Mouse (Mus musculus) testis, adult 2 months (tissue): Measurements from ENCODE around the gene Fam20c. TPM values are rescaled to one million over a fixed set of nuclear protein-coding genes. Genes with fewer than 3 reads are reported as not detected.

Experiments used
- H3K27ac ChIP-seq: fragments of 200-500 bp; 2 replicates; pipeline ENCODE4 v1.5.1; 2012; ENCODE audit warnings: low read depth, low read length; ENCODE audit not compliant: control insufficient read depth, insufficient read depth
- H3K27me3 ChIP-seq: fragments of 200-500 bp; 2 replicates; pipeline ENCODE4 v1.6.1; 2012; ENCODE audit warnings: mild to moderate bottlenecking, low read length, moderate library complexity; ENCODE audit not compliant: control insufficient read depth, insufficient read depth
- H3K36me3 ChIP-seq: fragments of 200-500 bp; 2 replicates; pipeline ENCODE4 v1.6.1; 2012; ENCODE audit warnings: mild to moderate bottlenecking, low read length; ENCODE audit not compliant: control insufficient read depth, insufficient read depth
- H3K4me1 ChIP-seq: fragments of 200-500 bp; 2 replicates; pipeline ENCODE4 v1.6.1; 2012; ENCODE audit warnings: low read length; ENCODE audit not compliant: control insufficient read depth, insufficient read depth
- H3K4me3 ChIP-seq: fragments of 200-500 bp; 2 replicates; pipeline ENCODE4 v1.5.1; 2012; ENCODE audit warnings: low read depth, mild to moderate bottlenecking, low read length, moderate library complexity, mixed read lengths; ENCODE audit not compliant: control insufficient read depth
- CTCF ChIP-seq: fragments of 200-500 bp; IDR thresholded peaks from 2 replicates; pipeline ENCODE4 v1.5.1; 2012; ENCODE audit warnings: low read depth, mild to moderate bottlenecking, inconsistent platforms, low read length, moderate library complexity; ENCODE audit not compliant: control insufficient read depth, insufficient read depth, insufficient replicate concordance
- POLR2A ChIP-seq: fragments of 200-500 bp; IDR thresholded peaks from 2 replicates; pipeline ENCODE4 v1.6.1; 2012; ENCODE audit warnings: low read depth, mild to moderate bottlenecking, inconsistent platforms, low read length, moderate library complexity; ENCODE audit not compliant: control insufficient read depth
- polyA plus RNA-seq: library from polyadenylated mRNA; depleted of rRNA; stranded (reverse); fragments of >200 nt; gene quantifications from 2 replicates; pipeline ENCODE4 v1.2.3, GENCODE M21; 2012; rRNA removed

Gene Fam20c
- polyA plus RNA-seq, 1 experiment = 1.4 TPM

DNA sequence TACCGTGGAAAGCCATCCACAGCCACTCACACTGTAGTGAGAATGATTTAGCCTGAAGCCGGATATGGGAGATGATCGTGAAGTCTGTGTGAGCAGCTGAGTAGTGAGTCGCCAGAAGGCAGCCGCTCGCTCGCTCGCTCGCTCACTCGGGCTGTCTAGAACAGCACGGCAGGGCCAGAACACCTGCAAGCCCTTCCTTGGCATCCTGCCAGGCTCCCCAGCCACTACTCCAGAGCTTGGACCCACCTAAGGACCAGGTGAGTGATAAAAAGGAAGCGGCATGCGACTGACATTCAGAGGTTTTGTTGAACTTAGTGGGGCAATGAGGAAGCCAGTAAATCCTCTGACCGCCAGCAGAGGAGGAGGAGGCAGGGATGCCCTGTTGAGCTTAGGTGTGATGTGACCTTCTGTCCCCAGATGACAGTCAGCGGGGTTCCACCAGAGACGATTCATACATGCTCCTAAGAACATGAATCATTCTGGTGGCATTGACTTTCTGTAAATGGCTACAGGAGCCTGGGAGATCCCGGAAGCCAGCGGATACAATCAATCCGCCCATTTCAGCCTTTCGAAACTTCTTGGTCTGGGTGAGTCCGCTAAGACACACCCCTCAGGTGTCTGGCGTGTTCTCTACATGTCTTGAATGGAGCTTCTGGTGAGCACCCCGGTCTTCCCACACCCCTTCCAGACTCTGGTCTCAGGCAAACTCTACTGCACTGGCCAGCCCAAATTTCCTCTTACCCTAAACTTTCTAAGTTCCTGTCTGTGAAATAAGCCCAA is 95.6 kb downstream of the Fam20c start:
- Histone ChIP-seq H3K4me3 (no peak overlapping the region), H3K27ac (no peak overlapping the region), H3K27me3 (no peaks in the 10 kb centered on the region)

DNA sequence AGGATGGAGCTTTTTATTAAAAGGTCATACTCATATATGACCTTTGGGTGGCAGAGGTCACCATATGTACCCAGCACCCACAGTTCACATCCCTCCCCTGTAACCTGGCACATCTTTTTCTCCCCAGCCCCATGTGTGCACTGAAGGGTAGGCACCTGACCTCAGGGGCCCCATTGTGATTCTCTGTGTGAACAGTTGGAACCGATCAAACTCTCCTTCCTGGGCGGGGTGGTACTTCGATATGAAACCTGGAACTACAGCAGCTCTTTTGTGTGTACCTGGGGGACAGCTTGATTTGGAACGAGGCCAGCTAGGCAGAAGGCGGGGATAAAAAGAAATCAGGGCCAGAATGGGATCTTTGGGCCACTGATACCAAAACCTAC is 96.1 kb downstream of the Fam20c start:
- TF ChIP-seq CTCF (no peak), POLR2A (no peak)
- Histone ChIP-seq H3K4me3 (no peak overlapping the region), H3K36me3 (no peaks in the 10 kb centered on the region), H3K27me3 (no peaks in the 10 kb centered on the region), H3K27ac (no peak overlapping the region), H3K4me1 (0 out of 2 replicates have a peak, but pooled peaks cover 4% of the 10 kb centered on the region)

More for the DNA sequence above, 95.6 kb downstream of the Fam20c start:
- Histone ChIP-seq H3K36me3 (no peaks in the 10 kb centered on the region), H3K4me1 (0 out of 2 replicates have a peak, but pooled peaks cover 4% of the 10 kb centered on the region)
- TF ChIP-seq POLR2A = no peak
- no peak for TF ChIP-seq CTCF

DNA sequence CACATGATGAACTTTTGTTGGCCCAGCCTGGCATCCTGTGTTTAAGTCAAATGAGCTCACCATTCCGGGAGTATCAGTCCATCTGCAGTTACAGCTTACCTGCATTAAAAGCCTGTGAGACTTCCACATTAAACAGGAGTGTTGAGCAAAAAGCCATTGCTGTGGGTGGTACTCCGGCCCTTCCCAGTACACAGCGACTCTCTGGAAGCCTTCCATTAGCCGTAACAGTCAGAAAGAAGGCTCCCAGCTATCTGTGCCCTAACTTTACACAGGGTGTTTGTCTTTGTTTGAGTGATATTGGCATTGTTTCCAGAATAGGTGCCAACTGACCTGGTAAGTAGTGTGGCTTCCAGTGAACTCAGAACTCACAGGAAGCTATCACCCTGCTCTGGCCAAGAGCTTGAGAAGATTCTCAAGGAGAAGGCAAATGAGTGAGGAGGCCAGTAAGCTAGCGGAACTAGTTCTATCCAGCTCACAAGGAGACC is 97.0 kb downstream of the Fam20c start:
- no peak overlapping the region for H3K27ac ChIP-seq
- no peaks in the 10 kb centered on the region for H3K36me3 ChIP-seq
- H3K4me1 ChIP-seq = 0 out of 2 replicates have a peak, but pooled peaks cover 4% of the 10 kb centered on the region
- H3K4me3 ChIP-seq = no peak overlapping the region
- no peak for TF ChIP-seq POLR2A
- no peak for TF ChIP-seq CTCF
- no peaks in the 10 kb centered on the region for H3K27me3 ChIP-seq

DNA sequence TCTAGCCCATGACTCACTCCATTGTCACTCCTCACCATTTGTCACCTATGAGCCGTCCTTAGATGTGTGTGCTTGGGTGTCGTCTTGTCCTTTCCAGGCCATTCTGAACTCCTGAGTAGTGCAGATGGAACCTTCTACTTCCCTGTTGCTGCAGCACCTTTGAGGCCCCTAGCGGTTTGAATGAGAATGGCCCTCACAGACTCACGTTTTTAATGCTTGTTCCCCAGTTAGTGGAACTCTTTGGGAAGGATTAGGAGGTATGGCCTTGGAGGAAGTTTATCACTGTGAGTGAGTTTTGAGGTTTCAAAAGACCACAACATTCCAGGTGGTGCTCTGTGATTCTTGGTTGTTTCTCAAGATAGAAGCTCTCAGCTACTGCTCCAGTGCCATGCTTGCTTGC is 97.8 kb downstream of the Fam20c start:
- no peak overlapping the region for H3K4me3 ChIP-seq
- TF ChIP-seq CTCF = no peak
- no peak for TF ChIP-seq POLR2A
- no peaks in the 10 kb centered on the region for H3K27me3 ChIP-seq
- H3K4me1 ChIP-seq = 0 out of 2 replicates have a peak, but pooled peaks cover 2% of the 10 kb centered on the region
- no peaks in the 10 kb centered on the region for H3K36me3 ChIP-seq
- no peak overlapping the region for H3K27ac ChIP-seq

DNA sequence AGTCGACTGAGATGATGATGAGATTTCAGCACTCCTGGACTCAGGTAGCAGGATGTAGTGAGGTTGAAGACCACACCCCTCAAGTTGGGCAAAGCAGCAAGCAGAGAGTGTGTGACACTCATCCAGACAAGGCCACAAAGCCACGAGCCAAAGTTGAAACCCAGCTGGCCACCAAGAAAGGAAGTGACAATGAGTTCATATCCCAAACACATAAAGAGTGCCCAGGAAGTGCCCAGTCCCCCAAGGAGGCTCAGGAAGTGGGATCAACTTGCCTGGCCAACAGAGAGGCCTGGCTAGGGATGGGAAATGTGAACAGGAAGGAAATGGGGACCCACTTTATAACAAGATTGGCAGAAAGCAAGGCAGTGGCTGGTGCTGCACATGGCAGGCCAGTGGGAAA is 99.0 kb downstream of the Fam20c start:
- Histone ChIP-seq H3K27me3 (no peaks in the 10 kb centered on the region), H3K36me3 (no peaks in the 10 kb centered on the region), H3K4me1 (no peaks in the 10 kb centered on the region), H3K4me3 (no peak overlapping the region), H3K27ac (no peak overlapping the region)
- no peak for TF ChIP-seq POLR2A
- TF ChIP-seq CTCF = no peak

DNA sequence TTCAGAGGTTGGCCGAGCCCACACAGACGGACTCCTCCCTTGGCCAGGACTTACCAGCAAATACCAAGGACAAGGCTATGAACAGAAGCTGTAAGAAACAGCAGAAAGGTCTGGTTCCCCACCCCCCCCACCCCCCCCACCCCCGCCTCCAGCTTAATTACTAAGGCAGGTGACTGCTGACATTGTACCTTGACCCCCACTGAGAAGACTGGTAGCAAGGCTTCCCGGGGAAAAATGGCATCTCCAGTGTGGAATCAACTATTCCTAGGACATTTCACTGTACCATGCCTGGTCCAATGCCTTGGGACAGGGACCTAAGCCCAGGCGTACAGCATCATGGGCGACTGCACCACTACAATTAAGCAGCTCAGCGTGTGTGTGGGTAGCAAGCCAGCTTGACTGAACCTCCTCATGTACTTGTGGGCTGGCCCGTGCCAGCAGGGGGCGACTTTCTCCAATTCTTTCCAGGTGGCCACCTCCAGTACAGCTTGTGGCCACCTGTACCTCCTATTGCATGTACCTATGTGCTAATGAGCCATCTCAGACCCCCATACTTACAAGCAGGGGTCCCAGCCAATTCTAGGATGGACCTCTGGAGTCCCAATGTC is 102.8 kb downstream of the Fam20c start:
- TF ChIP-seq CTCF = peak; percentile 63; the same call in 1 of the 2 replicates
- no peak for TF ChIP-seq POLR2A

DNA sequence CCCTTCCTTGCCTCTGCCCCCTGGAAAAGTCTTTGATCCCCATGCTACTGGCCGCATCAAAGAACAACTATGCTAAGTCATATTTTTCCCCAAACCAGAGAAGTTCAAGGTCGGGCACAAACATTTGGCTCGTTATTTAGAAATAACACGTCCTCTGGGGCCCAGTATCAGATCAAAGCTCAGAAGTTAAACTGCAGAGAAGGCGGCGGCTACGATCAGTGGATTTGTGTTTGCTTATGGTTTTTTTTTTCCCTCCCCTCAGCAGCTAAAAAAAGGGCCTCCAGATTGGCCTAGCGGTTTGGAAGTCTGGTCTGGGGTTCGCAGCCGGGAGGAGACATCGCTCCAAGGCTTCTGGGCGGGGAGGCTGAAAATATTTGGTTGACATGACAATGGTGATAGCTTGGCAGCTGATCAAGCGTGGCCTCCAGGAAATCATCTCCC is 103.5 kb downstream of the Fam20c start:
- no peak overlapping the region for H3K4me3 ChIP-seq
- no peak overlapping the region for H3K27ac ChIP-seq
- no peak for TF ChIP-seq CTCF
- no peak for TF ChIP-seq POLR2A
- H3K36me3 ChIP-seq = no peaks in the 10 kb centered on the region
- no peaks in the 10 kb centered on the region for H3K27me3 ChIP-seq
- H3K4me1 ChIP-seq = no peaks in the 10 kb centered on the region

More for the DNA sequence above, 102.8 kb downstream of the Fam20c start:
- Histone ChIP-seq H3K36me3 (no peaks in the 10 kb centered on the region), H3K4me3 (no peak overlapping the region), H3K27me3 (no peaks in the 10 kb centered on the region), H3K4me1 (no peaks in the 10 kb centered on the region), H3K27ac (no peak overlapping the region)

Other genes starting within 250 kb of the Fam20c start
- gene 1700123K08Rik, start 189.8 kb upstream of the Fam20c start, polyA plus RNA-seq = 32.5 and 38.1 TPM in 2 replicates
- gene Zfp68, start 134.8 kb upstream of the Fam20c start, polyA plus RNA-seq = 2.0 and 2.1 TPM in 2 replicates
- 0.27 and 0.32 TPM in 2 replicates for gene A430033K04Rik, start 131.7 kb upstream of the Fam20c start, polyA plus RNA-seq
- gene Gm5294, start 65.6 kb downstream of the Fam20c start, polyA plus RNA-seq = 2.3 and 4.2 TPM in 2 replicates
- 10.1 and 10.5 TPM in 2 replicates for gene Pdgfa, start 242.9 kb downstream of the Fam20c start, polyA plus RNA-seq